Mouse (Mus musculus) right cerebral cortex, adult 18-20 months (tissue): ENCODE results near the gene Ccser2.

Experiments used
- DNase-seq: peaks from one replicate; pipeline ENCODE4 v3.0.0; 2022; ENCODE audit warnings: mixed read lengths

Ccser2 gene

GRCm38 (mm10) chr14:36937080-36937878 is 31.3 kb downstream of the Ccser2 start:
- peak; percentile 20 for DNase-seq

- no peak for DNase-seq
Measured at GRCm38 (mm10) chr14:36932638-36933382, 35.8 kb downstream of the Ccser2 start.

DNA sequence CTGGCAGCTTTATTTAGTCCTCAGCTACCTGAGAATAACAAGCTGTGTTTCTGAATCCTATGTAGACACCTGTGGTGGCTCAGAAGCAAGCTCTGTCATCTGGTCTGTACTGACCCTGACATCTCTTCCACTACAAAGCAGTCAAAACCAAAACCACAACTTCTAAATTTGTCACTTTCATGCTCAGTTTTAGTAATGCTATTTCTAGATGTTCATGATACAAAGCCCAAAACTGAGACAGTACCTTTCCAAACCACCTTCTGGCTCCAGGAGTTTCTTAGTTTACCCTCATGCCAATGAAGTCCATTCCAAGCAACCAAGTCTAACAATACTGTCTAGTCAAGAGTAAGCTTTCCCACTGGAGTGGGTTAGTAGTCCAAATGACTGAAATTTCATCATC is 36.5 kb downstream of the Ccser2 start:
- no peak for DNase-seq

GRCm38 (mm10) chr14:36923383-36923782 is 45.2 kb downstream of the Ccser2 start:
- no peak for DNase-seq

GRCm38 (mm10) chr14:36921346-36922049 is 47.1 kb downstream of the Ccser2 start:
- no peak for DNase-seq

- no peak for DNase-seq
Measured at GRCm38 (mm10) chr14:36919886-36920285, 48.7 kb downstream of the Ccser2 start.

DNA sequence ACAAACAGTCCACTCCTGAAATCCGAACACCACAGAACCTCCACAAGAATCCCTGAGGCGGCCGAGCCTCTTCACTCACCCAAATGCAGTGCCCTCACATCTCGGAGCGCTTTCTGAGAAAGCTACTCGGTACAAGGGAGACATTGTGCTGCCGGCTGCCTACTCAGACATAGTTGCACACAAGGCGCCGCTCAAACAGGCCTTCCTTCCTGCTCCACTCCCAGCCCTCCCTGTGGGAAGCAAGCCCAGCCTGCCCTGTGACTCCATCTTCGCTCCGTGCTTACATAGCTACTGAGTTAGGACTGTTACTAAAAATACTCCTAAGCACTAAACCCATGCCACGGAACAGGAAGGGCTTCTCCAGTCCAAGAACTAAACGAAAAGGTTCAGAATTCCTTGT is 49.4 kb downstream of the Ccser2 start:
- DNase-seq = peak; percentile 81

- DNase-seq = no peak
Measured at GRCm38 (mm10) chr14:36915203-36915602, 53.4 kb downstream of the Ccser2 start.

GRCm38 (mm10) chr14:36914473-36915005 is 54.0 kb downstream of the Ccser2 start:
- no peak for DNase-seq

GRCm38 (mm10) chr14:36911738-36912137 is 56.8 kb downstream of the Ccser2 start:
- DNase-seq = no peak

GRCm38 (mm10) chr14:36905809-36906522 is 62.6 kb downstream of the Ccser2 start:
- DNase-seq = no peak

DNA sequence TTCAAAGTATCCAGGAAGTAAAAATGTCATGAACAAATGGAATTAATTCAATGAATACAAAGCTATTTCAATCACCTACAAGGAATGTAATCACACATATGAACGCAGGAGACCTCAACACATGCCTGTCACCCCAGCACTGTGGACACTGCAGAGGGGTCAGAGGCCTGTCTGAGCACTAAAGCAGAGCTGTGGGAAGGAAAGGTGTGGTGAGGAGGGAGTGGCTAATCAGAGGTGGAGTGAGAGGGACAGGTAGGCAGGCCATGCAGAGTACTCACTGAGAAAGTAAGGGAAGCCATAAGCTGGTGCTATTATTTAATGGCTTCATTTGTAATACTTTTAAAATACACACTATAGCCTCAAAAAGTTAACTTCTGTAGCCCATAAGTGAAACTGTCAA is 64.4 kb downstream of the Ccser2 start:
- no peak for DNase-seq

DNA sequence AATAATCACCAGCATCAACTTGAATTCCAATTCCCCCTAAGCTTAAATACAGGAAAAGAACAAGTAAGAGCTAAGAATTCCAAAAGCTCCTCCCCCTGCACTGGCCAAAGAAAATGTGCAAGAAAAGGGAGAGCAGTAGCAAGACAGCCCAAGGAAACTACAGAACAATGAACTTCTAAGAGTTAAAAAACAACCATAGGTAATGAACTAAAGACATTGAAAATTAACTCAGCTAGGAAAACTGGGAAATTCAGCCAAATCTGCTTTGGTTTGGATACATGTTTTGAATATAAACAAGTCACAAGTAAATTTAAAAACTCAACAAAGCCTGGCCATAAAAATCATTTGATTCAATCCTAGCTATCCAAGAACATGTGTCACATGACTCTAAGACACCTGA is 67.7 kb downstream of the Ccser2 start:
- no peak for DNase-seq

DNA sequence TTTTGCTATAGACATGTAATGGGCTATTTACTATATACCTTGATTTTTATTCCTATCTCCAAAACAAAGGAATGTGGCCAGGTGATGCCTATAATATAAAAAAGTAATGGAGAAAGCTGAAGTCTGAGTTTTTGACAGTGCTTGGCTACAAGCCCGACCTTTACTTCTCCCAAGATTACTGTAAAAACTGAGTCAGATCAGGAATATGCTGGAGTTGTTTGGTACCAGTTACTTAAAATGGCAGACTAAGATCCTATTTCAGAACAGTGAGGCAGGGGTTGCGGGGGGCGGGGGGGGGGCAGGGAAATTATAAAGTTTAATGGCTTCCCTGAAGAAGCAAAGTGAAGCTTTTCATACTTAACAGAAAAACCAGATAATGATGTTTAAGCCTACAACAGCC is 73.9 kb downstream of the Ccser2 start:
- no peak for DNase-seq

DNA sequence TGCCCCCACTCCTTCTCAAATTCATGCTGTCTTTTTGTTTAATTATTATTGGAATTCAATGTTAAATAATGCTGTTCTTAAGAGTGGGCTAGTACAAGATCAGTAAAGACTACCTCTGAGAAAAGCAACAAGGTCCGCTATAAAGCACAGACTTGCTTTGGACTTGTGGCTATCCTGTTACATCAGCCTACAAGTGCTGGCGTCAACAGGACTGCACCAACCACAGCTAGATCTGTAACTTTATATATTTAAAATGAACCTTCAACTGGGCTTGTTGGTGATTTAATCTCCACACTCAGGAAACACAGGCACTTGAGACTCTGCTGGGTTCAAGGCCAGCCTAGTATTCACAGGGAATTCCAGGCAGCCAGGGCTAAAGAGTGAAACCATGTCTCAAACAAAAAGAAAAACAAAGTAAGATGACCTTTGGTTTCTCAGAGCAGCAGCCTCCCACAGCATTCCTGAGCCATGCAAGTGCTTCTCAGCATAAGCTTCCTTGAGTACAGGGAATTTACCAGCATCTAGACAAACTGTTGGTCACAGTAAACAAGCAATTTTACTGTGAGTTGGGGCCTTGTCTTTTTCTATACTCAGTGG is 75.7 kb downstream of the Ccser2 start:
- DNase-seq = no peak

DNA sequence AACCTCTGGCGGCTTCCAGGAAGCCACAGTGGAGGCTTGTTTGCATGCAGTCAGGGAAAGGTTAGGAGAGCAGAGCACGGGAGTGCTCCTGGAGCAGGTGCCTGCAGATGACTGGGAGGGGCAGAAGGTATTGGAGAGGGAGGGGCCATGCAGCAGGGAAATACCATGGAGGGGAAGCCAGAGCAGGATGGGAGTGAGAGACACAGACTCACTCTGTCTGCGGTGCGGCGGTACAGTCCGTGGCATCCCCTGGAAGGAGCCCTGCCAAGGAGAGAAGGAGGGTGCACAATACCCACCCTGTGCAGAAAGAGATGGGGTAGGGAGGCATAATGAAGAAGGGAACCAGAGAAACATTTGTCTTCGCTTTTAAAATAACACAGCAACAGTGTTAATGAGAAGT is 78.4 kb downstream of the Ccser2 start:
- DNase-seq = no peak

DNA sequence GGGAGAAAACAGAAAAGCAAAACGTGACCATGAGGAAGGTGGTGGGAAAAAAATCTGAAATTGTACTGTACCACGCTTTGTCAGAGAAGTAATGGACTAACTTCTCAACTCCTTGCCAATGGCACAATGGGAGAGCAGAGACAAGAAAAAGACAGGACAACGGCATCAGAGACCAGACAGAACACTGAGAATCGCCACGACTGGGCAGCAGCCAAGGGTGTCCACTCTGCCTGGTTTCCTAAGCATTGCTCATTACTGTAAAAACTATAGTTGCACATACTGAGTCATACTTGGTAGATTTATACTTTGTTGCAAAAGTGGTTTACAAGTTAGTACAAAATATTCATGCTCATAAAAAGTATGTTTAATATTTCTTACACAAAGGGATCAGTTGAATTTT is 82.9 kb downstream of the Ccser2 start:
- no peak for DNase-seq

- no peak for DNase-seq
Measured at GRCm38 (mm10) chr14:36885117-36885516, 83.5 kb downstream of the Ccser2 start.

DNA sequence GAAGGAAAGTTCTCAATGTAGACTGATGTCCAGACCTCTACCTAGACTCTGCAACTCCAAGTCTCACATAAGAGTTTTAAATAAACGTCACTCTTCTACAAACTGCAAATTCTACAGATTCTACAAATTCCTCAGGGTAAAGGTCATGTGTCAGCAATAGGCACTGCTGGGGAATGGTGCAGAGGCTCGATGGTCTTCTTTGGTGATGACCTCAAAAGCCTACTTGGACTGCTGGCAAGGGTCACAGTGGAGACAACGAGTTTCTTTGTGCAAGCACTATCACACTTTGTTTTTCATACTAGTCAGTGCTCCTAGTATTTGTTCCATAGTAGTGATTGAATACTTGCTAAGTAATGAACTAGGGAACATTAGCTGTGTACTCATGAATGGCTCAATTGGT is 85.0 kb downstream of the Ccser2 start:
- DNase-seq = no peak

DNA sequence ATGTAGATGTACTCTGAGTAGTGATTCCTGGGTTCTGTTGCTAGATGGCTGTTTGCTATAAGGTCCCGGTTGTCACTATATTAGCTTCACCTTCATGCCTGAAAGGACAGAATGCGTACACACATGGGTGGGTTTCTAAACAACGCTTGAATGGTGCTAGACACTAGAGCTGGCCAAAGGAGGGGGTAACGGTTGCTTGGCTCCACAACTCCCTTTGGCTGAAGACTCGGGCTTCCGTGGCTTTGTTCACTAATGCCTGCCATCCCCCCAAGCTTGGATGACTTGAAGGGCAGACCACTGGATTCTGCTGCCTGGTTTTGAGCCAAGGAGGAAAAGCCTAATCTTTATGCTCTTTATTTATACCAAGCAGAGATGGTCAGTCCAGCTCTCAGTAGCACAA is 98.3 kb downstream of the Ccser2 start:
- DNase-seq = no peak

DNA sequence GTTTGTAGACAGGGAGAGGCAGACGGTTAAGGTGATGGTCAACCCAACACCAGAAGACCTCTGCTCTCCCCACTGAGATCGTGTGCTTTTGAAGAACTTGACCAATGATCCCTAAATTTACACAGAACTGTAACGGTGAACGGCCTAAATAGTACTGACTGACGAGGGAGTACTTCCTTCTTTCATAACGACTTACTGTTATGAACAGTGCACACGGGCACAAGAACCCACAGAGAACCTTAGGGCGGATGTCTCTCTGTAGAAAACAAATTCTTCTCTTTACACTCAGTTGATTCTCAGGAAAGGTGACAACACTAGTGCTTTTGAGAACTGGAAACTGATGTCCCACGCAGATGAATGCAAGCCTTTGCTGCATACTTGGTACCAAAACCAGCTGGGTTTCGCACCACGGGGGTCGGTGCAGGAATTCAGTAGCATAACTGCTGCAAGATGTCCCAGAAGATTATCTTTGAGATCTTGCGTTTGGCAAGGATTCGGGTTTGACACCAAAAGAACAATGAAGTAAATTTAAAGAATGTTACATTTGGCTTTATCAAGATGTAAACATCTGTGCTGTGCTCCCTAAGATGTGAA is 99.7 kb downstream of the Ccser2 start:
- DNase-seq = no peak
